Mouse (Mus musculus) right cerebral cortex, postnatal 36 days (tissue): ENCODE results near the gene Olfr1359.
"Not testable (repeated sequence)": the region's sequence is repeated elsewhere in the genome, so short reads cannot be mapped to it uniquely, and the experiment has no call there.

ENCODE experiments used
- DNase-seq, 2 experiments: peaks; one replicate each; pipeline ENCODE4 v3.0.0; 2022; ENCODE audit warnings: low spot score in 2 of 2, mixed read lengths in 1 of 2

Olfr1359 gene

GRCm38 (mm10) chr13:21697811-21698210 is at the start of gene Olfr1359:
TSS of gene Olfr1359 (plus strand) at chr13:21698111.
- DNase-seq, result no peak

- DNase-seq, result no peak
Observed at GRCm38 (mm10) chr13:21663286-21663685, 34.6 kb upstream of the Olfr1359 start, which contains the start of gene Olfr1361. TSS of gene Olfr1361 (minus strand) at chr13:21663386.

- DNase-seq, result no peak
Observed at GRCm38 (mm10) chr13:21677305-21677704, 20.6 kb upstream of the Olfr1359 start, which contains the start of gene Olfr1360. TSS of gene Olfr1360 (minus strand) at chr13:21677405.

- DNase-seq, result no peak
Observed at GRCm38 (mm10) chr13:21706669-21707068, 8.8 kb downstream of the Olfr1359 start.

GRCm38 (mm10) chr13:21710031-21710711 is 12.3 kb downstream of the Olfr1359 start:
- DNase-seq, result peak; percentile 80 to 84

GRCm38 (mm10) chr13:21710821-21711525 is 13.1 kb downstream of the Olfr1359 start:
- DNase-seq, result peak; percentile 69 to 76

GRCm38 (mm10) chr13:21711698-21712097 is 13.8 kb downstream of the Olfr1359 start:
- no peak for DNase-seq

GRCm38 (mm10) chr13:21714725-21715124 is 16.8 kb downstream of the Olfr1359 start:
- peak; percentile 37 to 61 for DNase-seq

GRCm38 (mm10) chr13:21715131-21715863 is 17.4 kb downstream of the Olfr1359 start:
- DNase-seq, result peak in 1 of 2 experiments; percentile 25

- DNase-seq, result peak; percentile 84 to 90
Observed at GRCm38 (mm10) chr13:21715864-21716539, 18.1 kb downstream of the Olfr1359 start, which contains the start of the genes Hist1h2bl and Hist1h2ai. TSS of gene Hist1h2bl (minus strand) at chr13:21716143. TSS of gene Hist1h2ai (plus strand) at chr13:21716422.

GRCm38 (mm10) chr13:21716540-21717391 is 18.9 kb downstream of the Olfr1359 start:
- not testable (repeated sequence) for DNase-seq

GRCm38 (mm10) chr13:21717397-21718357 is 19.8 kb downstream of the Olfr1359 start, which contains the start of gene Hist1h3h:
TSS of gene Hist1h3h (plus strand) at chr13:21717659.
- peak; percentile 84 to 89 for DNase-seq

- no peak for DNase-seq
Observed at GRCm38 (mm10) chr13:21718381-21719080, 20.6 kb downstream of the Olfr1359 start.

- not testable (repeated sequence) for DNase-seq
Observed at GRCm38 (mm10) chr13:21721107-21721756, 23.3 kb downstream of the Olfr1359 start.

- peak; percentile 49 to 56 for DNase-seq
Observed at GRCm38 (mm10) chr13:21721757-21722372, 24.0 kb downstream of the Olfr1359 start, which contains the start of gene Hist1h2bm. TSS of gene Hist1h2bm (plus strand) at chr13:21722044.

GRCm38 (mm10) chr13:21722373-21722925 is 24.5 kb downstream of the Olfr1359 start:
- DNase-seq, result no peak
